Mouse (Mus musculus): ENCODE measurements at regions not wholly inside any gene's neighbourhood (a gene's known extent, or its start where the extent isn't known, plus 50 kb on each side); places are given as distances from the start of the nearest gene placed in this dataset.

DNA sequence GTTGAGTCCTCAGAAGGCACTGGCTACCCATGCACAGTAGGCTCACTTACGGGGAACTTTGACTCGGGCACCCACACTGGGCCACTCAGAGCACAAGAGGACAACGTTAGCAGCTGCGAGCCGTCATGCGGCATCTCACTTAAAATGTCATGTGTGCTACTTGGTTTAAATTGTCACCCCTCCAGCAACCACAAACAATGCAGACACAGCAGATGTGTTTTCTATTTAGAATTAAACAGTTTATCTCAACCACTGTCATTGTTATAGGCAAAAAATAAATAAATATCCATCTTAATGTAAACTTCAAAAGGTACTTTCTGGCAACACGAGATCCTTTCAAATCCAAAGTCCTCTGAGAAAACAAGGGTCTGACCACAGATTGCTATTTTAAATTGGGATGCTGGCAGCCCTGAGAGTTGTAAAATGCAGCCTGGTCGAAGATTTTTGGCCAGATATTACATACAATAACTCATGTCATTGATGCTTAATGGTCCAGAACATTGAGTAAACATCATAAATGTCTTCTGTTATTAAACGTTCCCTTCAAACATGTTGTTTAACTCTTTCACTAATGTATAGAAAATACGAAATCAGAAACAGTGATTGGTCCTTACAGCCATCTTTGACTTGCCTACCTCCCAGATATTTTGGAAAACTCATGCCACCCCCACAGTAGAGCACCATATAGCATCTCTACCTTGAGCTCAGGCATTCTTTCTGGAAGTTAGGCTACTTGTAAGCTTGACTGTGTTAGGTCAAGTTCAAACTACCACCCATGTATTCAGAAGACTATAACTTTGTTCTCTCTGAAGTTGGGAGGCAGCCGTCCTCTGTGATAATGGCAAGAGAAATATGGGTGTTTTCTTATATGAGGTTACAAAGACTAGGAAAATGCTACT is 232.8 kb upstream of the Tcf21 start:
- Histone ChIP-seq H3K27me3 (ENCODE audit: insufficient read depth, poor library complexity, severe bottlenecking) (no peaks in the 10 kb centered on the region), H3K4me3 (no peak overlapping the region), H3K27ac (no peak overlapping the region), H3K36me3 (no peaks in the 10 kb centered on the region), H3K9me3 (no peaks in the 10 kb centered on the region), H3K4me1 (no peaks in the 10 kb centered on the region)
- WGBS = 83% methylated on average over 11 of the region's 11 CpGs
- no peak for DNase-seq (ENCODE audit: low spot score)

DNA sequence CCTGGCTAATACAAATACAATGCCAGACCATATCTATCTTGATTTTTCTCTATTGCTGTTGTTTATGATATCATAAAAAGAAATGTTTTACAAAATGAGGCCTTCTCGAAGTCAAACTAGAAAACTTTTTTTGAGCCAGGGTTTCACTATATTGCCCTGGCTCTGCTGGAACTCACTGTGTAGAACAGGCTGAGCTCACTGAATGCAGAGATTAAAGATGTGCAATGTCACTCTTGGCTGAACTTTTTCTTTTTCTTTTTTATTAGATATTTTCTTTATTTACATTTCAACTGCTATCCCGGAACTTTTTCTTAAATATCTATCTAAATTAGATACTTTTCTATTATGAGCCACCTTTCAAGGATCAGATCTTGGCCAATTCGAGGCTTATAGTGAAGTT is 224.5 kb upstream of the Tcf21 start:
- Histone ChIP-seq H3K36me3 (no peaks in the 10 kb centered on the region), H3K9me3 (no peaks in the 10 kb centered on the region), H3K27ac (no peak overlapping the region), H3K4me1 (no peaks in the 10 kb centered on the region), H3K4me3 (no peak overlapping the region), H3K27me3 (ENCODE audit: insufficient read depth, poor library complexity, severe bottlenecking) (no peaks in the 10 kb centered on the region)
- 71% methylated on average over 3 of the region's 3 CpGs for whole genome bisulfite sequencing
- no peak for DNase-seq (ENCODE audit: low spot score)

DNA sequence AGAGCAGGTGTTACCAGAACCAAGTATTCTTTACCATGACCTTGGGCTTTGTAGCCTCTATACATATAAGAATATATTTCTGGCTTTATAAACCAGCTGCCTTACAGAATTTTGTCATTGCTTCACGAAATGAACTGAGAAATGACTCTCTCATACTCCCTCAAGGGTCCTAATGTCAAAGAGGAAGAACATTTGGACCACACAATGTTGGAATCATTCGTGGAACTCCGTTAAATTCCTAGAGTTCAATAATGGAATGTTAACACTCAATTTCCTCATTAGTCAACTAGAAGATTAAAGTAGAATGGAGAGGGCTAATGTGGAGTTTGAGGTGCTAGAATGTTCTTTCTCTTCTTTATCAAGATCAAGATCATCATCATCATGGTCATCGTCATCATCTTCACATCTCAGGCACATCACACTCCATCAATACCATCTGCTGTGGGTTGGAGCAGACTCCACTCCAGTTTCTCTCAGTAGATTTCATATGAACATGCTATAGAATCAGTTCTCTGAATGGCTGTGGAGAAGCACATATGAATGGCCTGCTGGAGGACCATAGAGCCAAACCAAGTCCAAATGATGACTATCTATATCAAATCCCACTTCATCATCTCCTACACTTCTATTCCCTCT is 211.6 kb upstream of the Tcf21 start:
- Histone ChIP-seq H3K27ac (no peak overlapping the region), H3K9me3 (no peaks in the 10 kb centered on the region), H3K4me1 (no peaks in the 10 kb centered on the region), H3K36me3 (no peaks in the 10 kb centered on the region), H3K27me3 (ENCODE audit: insufficient read depth, poor library complexity, severe bottlenecking) (no peaks in the 10 kb centered on the region), H3K4me3 (no peak overlapping the region)
- no peak for DNase-seq (ENCODE audit: low spot score)
- 74% methylated on average over 4 of the region's 4 CpGs for WGBS

DNA sequence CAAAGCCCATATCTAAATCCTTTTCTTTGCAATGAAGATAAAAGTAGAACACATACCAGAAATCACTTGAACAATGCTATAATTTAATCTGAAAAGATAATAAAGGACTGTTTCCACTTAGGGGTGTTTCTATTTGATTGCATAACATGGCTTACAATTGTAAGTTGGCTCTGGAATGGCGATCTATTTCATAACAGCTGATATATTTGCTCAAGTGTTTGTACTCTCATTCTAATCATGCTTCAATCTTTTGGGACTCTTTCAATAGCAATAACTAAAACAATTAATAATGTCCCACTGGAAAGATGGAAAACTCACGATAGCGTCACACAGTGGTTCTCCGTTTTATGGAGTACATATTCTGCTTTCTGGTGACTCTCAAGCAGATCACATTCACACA is 208.0 kb upstream of the Tcf21 start:
- Histone ChIP-seq H3K4me3 (no peak overlapping the region), H3K27ac (no peak overlapping the region), H3K4me1 (no peaks in the 10 kb centered on the region), H3K27me3 (ENCODE audit: insufficient read depth, poor library complexity, severe bottlenecking) (no peaks in the 10 kb centered on the region), H3K9me3 (no peaks in the 10 kb centered on the region), H3K36me3 (no peaks in the 10 kb centered on the region)
- no peak for DNase-seq (ENCODE audit: low spot score)
- whole genome bisulfite sequencing = 84% methylated on average over 4 of the region's 4 CpGs

DNA sequence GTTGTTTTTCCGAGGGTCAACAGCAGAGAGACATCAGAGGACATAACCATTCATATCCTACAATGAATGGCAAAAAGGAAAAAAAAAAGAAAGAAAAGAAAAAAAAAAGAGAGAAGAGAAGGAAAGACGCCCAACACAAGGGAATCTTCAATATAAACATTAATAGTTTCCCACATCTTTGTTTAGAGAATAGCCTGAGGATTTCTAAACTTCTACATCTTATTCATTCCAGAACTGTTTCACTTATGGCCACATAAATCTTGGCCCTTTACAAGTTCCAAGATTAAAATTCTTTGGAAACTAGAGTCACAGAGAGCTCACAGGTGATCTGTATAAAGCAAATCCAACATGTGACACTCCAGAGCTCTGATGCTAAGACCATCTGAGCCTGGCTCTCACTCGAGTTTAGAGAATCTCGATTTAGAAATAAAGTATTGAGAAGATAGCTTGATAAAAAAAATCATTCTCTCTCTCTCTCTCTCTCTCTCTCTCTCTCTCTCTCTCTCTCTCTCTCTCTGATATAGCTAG is 197.2 kb upstream of the Tcf21 start:
- no peaks in the 10 kb centered on the region for H3K27me3 ChIP-seq (ENCODE audit: insufficient read depth, poor library complexity, severe bottlenecking)
- no peak overlapping the region for H3K27ac ChIP-seq
- DNase-seq (ENCODE audit: low spot score) = no peak
- no peaks in the 10 kb centered on the region for H3K9me3 ChIP-seq
- H3K4me3 ChIP-seq = no peak overlapping the region
- no peaks in the 10 kb centered on the region for H3K36me3 ChIP-seq
- WGBS = 67% methylated on average over 4 of the region's 4 CpGs
- no peaks in the 10 kb centered on the region for H3K4me1 ChIP-seq

DNA sequence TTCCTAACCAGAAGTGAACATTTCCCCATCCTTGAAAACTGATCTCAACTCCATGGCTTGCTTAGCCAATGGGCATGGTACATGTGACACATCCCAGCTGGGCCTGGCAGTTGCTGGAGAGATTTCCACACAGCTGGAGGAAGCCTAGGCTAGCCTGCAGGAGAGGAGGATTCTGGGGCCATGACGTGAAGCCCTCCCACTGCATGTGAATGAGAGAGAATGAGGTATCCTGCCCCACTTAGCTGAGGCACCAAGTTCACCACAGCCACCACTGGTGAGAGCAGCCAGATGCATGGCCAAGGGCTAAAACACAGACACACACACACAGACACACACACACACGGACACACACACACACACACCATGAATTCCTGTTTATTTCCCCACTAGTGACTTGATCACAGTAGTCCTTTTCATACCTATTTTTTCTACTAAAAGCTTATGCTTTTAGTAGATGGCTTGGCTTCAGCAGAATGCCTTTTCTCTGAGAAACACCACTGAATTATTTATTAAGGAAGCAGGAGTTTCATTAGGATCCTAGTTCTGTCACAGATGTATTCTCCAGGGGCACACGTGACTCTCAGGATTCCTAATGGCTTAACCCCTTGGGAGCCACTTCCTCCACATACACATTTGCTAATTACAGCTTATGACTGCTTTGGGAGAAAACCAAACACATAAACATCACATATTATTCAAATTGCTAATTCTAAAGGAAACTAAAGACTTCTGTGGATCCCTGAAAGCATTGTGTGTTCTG is 196.1 kb upstream of the Tcf21 start:
- DNase-seq (ENCODE audit: low spot score) = no peak
- Histone ChIP-seq H3K4me3 (no peak overlapping the region), H3K27ac (no peak overlapping the region), H3K27me3 (ENCODE audit: insufficient read depth, poor library complexity, severe bottlenecking) (no peaks in the 10 kb centered on the region), H3K36me3 (no peaks in the 10 kb centered on the region), H3K4me1 (no peaks in the 10 kb centered on the region), H3K9me3 (no peaks in the 10 kb centered on the region)
- 51% methylated on average over 3 of the region's 3 CpGs for WGBS

DNA sequence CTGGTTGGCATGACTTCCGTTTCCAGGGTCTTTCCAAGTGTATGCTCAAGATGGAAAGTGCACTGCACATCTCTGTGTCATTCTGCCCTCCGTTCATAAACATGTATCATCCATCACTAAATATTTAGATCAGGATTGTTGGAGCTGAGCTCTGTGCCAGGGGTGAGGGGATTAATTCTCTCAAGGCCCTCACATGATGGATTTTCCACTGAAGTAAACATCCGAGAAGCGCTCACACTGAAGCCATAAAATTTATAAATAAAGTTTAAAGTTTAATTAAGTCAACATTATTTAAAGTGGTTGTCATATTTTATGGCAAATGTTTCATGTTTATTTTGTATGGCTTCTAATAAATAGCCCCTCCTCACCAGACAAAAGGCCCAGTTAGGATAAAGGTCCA is 190.7 kb upstream of the Tcf21 start:
- no peak overlapping the region for H3K4me3 ChIP-seq
- WGBS = 84% methylated on average over 4 of the region's 4 CpGs
- no peaks in the 10 kb centered on the region for H3K9me3 ChIP-seq
- H3K27me3 ChIP-seq (ENCODE audit: insufficient read depth, poor library complexity, severe bottlenecking) = no peaks in the 10 kb centered on the region
- H3K27ac ChIP-seq = no peak overlapping the region
- no peak for DNase-seq (ENCODE audit: low spot score)
- no peaks in the 10 kb centered on the region for H3K36me3 ChIP-seq
- H3K4me1 ChIP-seq = no peaks in the 10 kb centered on the region

DNA sequence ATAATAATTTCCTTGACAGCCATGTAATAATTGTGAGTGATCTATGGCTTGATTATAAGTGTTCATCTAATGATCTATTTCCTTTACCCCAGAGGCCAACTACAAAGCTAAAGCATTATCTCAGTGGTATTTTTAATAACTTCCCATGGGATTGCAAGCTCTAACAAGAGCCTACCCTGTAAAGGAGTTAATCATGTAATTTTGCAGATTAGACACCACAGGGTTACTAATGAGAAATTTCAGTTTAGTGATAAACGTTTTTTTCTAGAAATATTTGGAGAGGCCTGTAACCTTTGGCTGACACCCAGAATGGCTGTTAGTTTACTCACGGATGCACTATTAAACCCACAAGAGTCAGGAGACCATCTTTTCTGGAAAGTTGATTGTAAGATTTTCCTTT is 190.2 kb upstream of the Tcf21 start:
- Histone ChIP-seq H3K27me3 (ENCODE audit: insufficient read depth, poor library complexity, severe bottlenecking) (no peaks in the 10 kb centered on the region), H3K27ac (no peak overlapping the region), H3K4me3 (no peak overlapping the region), H3K4me1 (no peaks in the 10 kb centered on the region), H3K36me3 (no peaks in the 10 kb centered on the region), H3K9me3 (no peaks in the 10 kb centered on the region)
- 62% methylated on average over 2 of the region's 2 CpGs for WGBS
- no peak for DNase-seq (ENCODE audit: low spot score)

DNA sequence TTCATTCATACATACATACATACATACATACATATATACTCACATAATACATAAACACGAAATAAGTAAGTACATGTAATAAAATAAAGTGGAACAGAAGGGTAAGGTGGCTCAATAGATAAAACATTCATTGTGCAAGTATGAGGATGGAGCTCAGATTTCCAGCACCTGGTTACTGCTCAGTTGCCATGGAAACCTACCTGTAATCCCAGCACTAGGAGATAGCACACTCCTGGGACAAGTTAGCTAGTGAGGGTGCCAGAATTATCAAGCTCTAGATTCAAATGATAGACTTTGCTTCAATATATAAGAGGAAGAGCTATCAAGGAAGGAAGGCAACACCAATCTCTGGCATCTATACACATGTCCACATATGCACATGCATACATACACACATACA is 184.8 kb upstream of the Tcf21 start:
- no peak for DNase-seq (ENCODE audit: low spot score)
- no peaks in the 10 kb centered on the region for H3K27me3 ChIP-seq (ENCODE audit: insufficient read depth, poor library complexity, severe bottlenecking)
- no peaks in the 10 kb centered on the region for H3K36me3 ChIP-seq
- H3K9me3 ChIP-seq = no peaks in the 10 kb centered on the region
- WGBS = 85% methylated on average over 1 of the region's 1 CpGs
- H3K4me1 ChIP-seq = no peaks in the 10 kb centered on the region
- no peak overlapping the region for H3K27ac ChIP-seq
- no peak overlapping the region for H3K4me3 ChIP-seq

DNA sequence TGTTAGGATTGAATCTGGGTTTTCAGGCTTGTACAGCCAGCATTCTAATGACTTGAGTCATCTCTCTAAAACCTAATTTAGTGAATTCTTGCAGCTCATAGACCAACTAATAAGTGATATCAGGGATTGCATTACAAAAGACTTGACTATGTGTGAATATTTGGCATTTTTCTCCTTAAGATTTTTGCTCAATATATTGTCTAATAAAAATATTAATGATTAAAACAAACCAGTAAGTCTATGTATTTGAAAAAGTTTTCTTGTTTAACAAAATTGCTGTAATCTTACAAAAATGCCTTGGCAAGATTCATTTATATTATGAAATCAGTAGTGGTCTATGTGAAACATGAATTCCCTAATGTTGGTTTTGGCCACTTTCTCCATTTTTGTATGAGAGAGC is 183.7 kb upstream of the Tcf21 start:
- no peak for DNase-seq (ENCODE audit: low spot score)
- Histone ChIP-seq H3K9me3 (no peaks in the 10 kb centered on the region), H3K27me3 (ENCODE audit: insufficient read depth, poor library complexity, severe bottlenecking) (no peaks in the 10 kb centered on the region), H3K4me3 (no peak overlapping the region), H3K36me3 (no peaks in the 10 kb centered on the region), H3K4me1 (no peaks in the 10 kb centered on the region), H3K27ac (no peak overlapping the region)

DNA sequence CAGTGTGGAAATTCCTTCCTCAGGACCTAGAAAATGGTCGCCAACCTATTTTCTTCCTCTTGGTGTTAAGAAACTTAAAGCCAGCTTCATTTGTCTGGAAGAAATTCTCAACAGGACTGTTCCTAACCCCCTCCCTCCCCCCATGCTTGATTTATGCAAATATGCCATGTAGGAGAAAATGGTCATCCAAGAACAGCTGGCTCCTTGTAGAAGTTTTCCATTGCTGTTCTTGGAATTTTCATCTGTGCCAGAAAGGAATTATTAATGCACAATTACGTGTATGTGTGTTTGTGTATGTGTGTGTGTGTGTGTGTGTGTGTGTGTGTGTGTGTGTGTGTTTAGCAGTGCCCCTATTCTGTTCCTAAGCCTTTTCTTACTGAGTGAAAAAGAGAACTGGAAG is 178.6 kb upstream of the Tcf21 start:
- Histone ChIP-seq H3K36me3 (no peaks in the 10 kb centered on the region), H3K9me3 (no peaks in the 10 kb centered on the region), H3K4me1 (no peaks in the 10 kb centered on the region), H3K27me3 (ENCODE audit: insufficient read depth, poor library complexity, severe bottlenecking) (no peaks in the 10 kb centered on the region), H3K4me3 (no peak overlapping the region), H3K27ac (no peak overlapping the region)
- no peak for DNase-seq (ENCODE audit: low spot score)
- 79% methylated on average over 2 of the region's 2 CpGs for WGBS

DNA sequence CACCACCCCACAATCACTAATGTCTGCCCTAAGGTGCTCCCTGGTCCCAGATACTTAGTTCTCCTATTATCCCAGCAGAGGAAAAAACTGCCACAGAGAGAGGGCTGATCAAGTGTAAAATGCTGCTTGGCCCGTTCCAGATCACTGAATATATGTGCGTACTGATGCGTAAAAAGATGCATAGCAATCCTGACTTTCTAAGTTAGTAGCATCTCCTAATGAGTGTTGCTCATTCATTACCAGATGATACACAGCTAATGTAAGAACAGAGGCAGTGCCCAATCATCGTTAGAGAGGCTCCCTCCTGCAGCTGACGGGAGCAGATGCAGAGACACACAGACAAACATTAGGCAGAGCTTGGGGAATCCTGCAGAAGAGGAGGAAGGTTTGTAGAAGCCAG is 177.6 kb upstream of the Tcf21 start:
- H3K36me3 ChIP-seq = no peaks in the 10 kb centered on the region
- H3K27ac ChIP-seq = no peak overlapping the region
- no peaks in the 10 kb centered on the region for H3K27me3 ChIP-seq (ENCODE audit: insufficient read depth, poor library complexity, severe bottlenecking)
- DNase-seq (ENCODE audit: low spot score) = no peak
- H3K9me3 ChIP-seq = no peaks in the 10 kb centered on the region
- WGBS = 87% methylated on average over 5 of the region's 5 CpGs
- no peaks in the 10 kb centered on the region for H3K4me1 ChIP-seq
- no peak overlapping the region for H3K4me3 ChIP-seq

DNA sequence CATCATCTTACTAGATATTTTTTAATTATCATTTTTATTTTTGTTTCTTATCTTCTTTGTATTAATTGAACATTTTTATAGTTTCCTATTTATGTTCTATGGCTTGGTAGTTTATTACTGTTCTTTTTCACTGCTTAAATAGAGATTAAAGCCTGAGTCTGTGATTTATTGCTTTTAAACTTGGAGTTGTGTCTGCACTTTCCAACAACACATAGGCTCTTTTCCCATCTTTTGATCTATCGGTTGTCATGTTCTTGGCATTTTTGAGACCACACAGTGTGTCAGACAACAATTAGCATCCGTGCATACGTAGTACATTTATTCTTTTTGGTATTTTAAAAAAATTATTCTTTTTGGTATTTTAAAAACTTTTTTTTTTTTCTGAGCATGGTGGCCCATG is 173.2 kb upstream of the Tcf21 start:
- no peak for DNase-seq (ENCODE audit: low spot score)
- Histone ChIP-seq H3K27me3 (ENCODE audit: insufficient read depth, poor library complexity, severe bottlenecking) (no peaks in the 10 kb centered on the region), H3K27ac (no peak overlapping the region), H3K9me3 (no peaks in the 10 kb centered on the region), H3K4me1 (no peaks in the 10 kb centered on the region), H3K36me3 (no peaks in the 10 kb centered on the region), H3K4me3 (no peak overlapping the region)
- WGBS = 89% methylated on average over 3 of the region's 3 CpGs
